Mouse (Mus musculus) erythroblast, embryonic 14.5 days (primary cell): Measurements from ENCODE around the gene Pelo.

Experiments
- GATA1 ChIP-seq: IDR thresholded peaks from 2 replicates; pipeline ENCODE4 v1.6.1; 2012; ENCODE audit warnings: low read length, inconsistent platforms, mixed read lengths
- TAL1 ChIP-seq: IDR thresholded peaks from 3 replicates; pipeline ENCODE4 v1.6.1; 2012; ENCODE audit warnings: low read length, inconsistent platforms, mixed read lengths

- no peak for TF ChIP-seq GATA1
- no peak for TF ChIP-seq TAL1
Measured at GRCm38 (mm10) chr13:115136761-115137160, 46.8 kb upstream of the Pelo start.
